Comparison of ENCODE assay signal across 8 mouse cellular contexts in the genomic region with DNA sequence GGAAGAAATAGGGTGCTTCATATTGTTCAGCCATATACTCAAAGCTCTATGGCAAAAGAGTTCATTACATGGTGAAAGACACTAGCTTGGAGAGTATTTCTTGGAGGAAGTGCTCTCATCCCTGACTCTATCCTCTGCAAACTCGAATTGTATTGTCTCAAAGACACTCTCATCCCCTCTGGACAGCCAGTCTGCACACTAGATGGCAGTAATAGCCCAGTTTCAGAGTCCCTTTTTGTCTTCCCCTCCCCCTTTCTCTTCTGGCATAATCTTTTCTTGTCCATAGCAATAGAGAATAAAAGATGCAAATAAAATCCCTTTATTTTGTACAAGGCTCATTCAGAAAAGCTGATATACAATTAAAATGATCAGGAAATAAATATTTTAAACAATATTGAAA.
DNase-seq lines count a peak whose midpoint lies in the region; ATAC-seq and TF ChIP-seq lines count a peak whose summit lies in the region.

No protein-coding gene starts in this region.

- no peaks in the 10 kb centered on the region for H3K27me3 ChIP-seq in liver, postnatal 0 days (ENCODE audit: insufficient read depth, low read length)

- no peak overlapping the region for H3K4me3 ChIP-seq in liver, postnatal 0 days (ENCODE audit: low read depth, low read length)

- no peaks in the 10 kb centered on the region for H3K4me1 ChIP-seq in liver, postnatal 0 days (ENCODE audit: insufficient read depth)

- TF ChIP-seq CTCF in liver, postnatal 0 days (IDR thresholded peaks at IDR 0.05; ENCODE audit: low read depth): peak; percentile 59

- H3K4me2 ChIP-seq in liver, postnatal 0 days (ENCODE audit: low read depth, low read length): no peak overlapping the region

- 0% methylated on average over 1 of the region's 1 CpGs for WGBS in liver, postnatal 0 days (ENCODE audit: insufficient replicate concordance)

- H3K9me3 ChIP-seq in liver, postnatal 0 days (ENCODE audit: low read length): no peaks in the 10 kb centered on the region

- H3K27ac ChIP-seq in liver, postnatal 0 days (ENCODE audit: low read depth): no peak overlapping the region

- H3K9ac ChIP-seq in liver, postnatal 0 days (replicated peaks): no peak overlapping the region

- no peak for TF ChIP-seq EP300 in liver, postnatal 0 days (IDR thresholded peaks at IDR 0.05; ENCODE audit: low read depth)

- ATAC-seq in liver, postnatal 0 days: no peak

- H3K36me3 ChIP-seq in liver, postnatal 0 days (replicated peaks; ENCODE audit: insufficient read depth, low read length): no peaks in the 10 kb centered on the region

- DNase-seq in urinary bladder, postnatal 14 days (ENCODE audit: low spot score): peak; percentile 43
- no peak for DNase-seq in urinary bladder, postnatal 10 days (ENCODE audit: low spot score)
- DNase-seq in embryo, embryonic 10 days (ENCODE audit: low spot score): peak; percentile 86
- DNase-seq in gastrocnemius, postnatal 25 days: peak; percentile 27
- peak; percentile 73 for DNase-seq in kidney, postnatal 10 days
- DNase-seq in liver, postnatal 0 days: peak; percentile 15
- DNase-seq in ovary, postnatal 36 days (ENCODE audit: low spot score): peak; percentile 19
- no peak for DNase-seq in spleen, adult 12 weeks (ENCODE audit: low spot score)

Comparison
In these comparisons a context has a peak if more than half of its experiments do, and no peak if none do; other contexts are left out.
1. DNase-seq: peak in urinary bladder, postnatal 14 days (single experiment), embryo, embryonic 10 days (single experiment), gastrocnemius, postnatal 25 days (single experiment), kidney, postnatal 10 days (single experiment), liver, postnatal 0 days (single experiment) and ovary, postnatal 36 days (single experiment); none in urinary bladder, postnatal 10 days (single experiment) and spleen, adult 12 weeks (single experiment).